Mouse (Mus musculus) heart, adult 2 months (tissue): ENCODE measurements around the gene Wfdc1.

Experiments
- CTCF ChIP-seq: fragments of 200-600 bp; IDR thresholded peaks from 2 replicates; pipeline ENCODE4 v1.8.1; 2022; ENCODE audit warnings: antibody characterized with exemption, mild to moderate bottlenecking, moderate library complexity
- POLR2A ChIP-seq: fragments of 200-500 bp; IDR thresholded peaks from 2 replicates; pipeline ENCODE4 v1.6.1; 2011; ENCODE audit warnings: mild to moderate bottlenecking, low read depth, low read length, control low read depth; ENCODE audit not compliant: insufficient read depth

GRCm38 (mm10) chr8:119635958-119636357, 30.2 kb upstream of the Wfdc1 start:
- TF ChIP-seq POLR2A (no peak), CTCF (no peak)
